ENCODE assay signal across 8 mouse cellular contexts in the genomic region with DNA sequence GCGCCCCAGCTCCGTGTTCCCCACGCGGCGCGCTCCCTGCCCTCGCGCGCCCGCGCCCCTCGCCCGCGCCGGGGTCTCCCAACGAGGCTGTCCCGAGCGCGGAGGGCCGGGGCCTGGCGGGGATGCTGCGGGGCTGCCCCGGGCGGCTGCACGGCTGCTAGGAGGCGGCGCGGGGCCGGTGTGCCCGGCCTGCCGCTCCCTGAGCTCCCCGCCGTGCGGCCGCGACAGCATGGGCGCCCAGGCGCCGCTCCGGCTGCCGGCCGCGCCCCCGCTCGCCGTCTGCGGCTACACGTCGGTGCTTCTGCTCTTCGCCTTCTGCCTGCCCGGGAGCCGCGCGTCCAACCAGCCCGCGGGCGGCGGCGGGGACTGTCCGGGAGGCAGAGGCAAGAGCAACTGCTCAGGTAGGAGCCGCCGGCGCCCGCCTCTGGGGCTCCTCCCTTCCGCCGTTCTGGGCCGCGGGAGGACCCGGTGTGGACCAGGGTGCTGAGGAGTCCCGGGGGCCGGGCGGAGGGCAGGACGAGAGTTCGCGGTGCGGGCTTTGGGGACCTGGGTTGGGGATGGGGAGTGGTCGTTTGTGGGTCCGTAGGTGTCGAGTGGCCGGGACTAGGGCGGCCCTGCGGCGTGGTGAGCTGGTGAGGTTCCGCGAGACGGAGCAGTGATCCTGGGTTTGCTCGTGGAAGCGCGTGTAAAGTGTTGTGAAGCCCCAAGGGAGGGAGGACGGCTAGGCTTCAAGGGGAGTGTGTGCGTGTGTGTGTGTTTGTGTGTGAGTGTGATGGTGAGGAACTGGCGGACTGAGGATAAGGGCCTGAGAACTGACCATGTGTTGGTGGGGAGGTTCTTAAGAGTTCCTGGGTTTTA. TPM values are rescaled to one million over a fixed set of nuclear protein-coding genes. Genes with fewer than 3 reads are reported as not detected.
DNase-seq lines count a peak whose midpoint lies in the region; ATAC-seq and TF ChIP-seq lines count a peak whose summit lies in the region.

No protein-coding gene starts in this region.

- under 1% methylated on average over 83 of the region's 92 CpGs for WGBS in forebrain, embryonic 15.5 days
- under 1% methylated on average over 80 of the region's 92 CpGs for WGBS in intestine, embryonic 15.5 days
- 2% methylated on average over 82 of the region's 92 CpGs for WGBS in liver, adult 2 months
- WGBS in midbrain, embryonic 16.5 days = under 1% methylated on average over 63 of the region's 92 CpGs
- 0% methylated on average over 51 of the region's 92 CpGs for WGBS in stomach, postnatal 0 days

- peaks cover 33% of the 10 kb centered on the region for H3K4me1 ChIP-seq in forebrain, embryonic 15.5 days
- H3K4me1 ChIP-seq in intestine, embryonic 15.5 days (replicated peaks) = peaks cover 6% of the 10 kb centered on the region; the same call in 1 of the 2 replicates
- H3K4me1 ChIP-seq in liver, adult 2 months (ENCODE audit: control insufficient read depth, insufficient read depth, low read length) = peaks cover 4% of the 10 kb centered on the region; the same call in 1 of the 2 replicates
- peaks cover 28% of the 10 kb centered on the region for H3K4me1 ChIP-seq in midbrain, embryonic 16.5 days (ENCODE audit: control insufficient read depth, insufficient read depth, low read length)
- 0 out of 2 replicates have a peak, but pooled peaks cover 3% of the 10 kb centered on the region for H3K4me1 ChIP-seq in stomach, postnatal 0 days (replicated peaks; ENCODE audit: control insufficient read depth, insufficient read depth)

- peak overlapping the region; percentile 93 for H3K9ac ChIP-seq in forebrain, embryonic 15.5 days (replicated peaks)
- H3K9ac ChIP-seq in intestine, embryonic 15.5 days = peak overlapping the region; percentile 86
- peak overlapping the region; percentile 21; the same call in 1 of the 2 replicates for H3K9ac ChIP-seq in liver, adult 2 months (ENCODE audit: low read depth, low read length)
- H3K9ac ChIP-seq in midbrain, embryonic 16.5 days (ENCODE audit: low read depth, low read length) = peak overlapping the region; percentile 97
- H3K9ac ChIP-seq in stomach, postnatal 0 days (ENCODE audit: low read length) = peak overlapping the region; percentile 83

- no peaks in the 10 kb centered on the region for H3K9me3 ChIP-seq in forebrain, embryonic 15.5 days
- no peaks in the 10 kb centered on the region for H3K9me3 ChIP-seq in intestine, embryonic 15.5 days
- H3K9me3 ChIP-seq in midbrain, embryonic 16.5 days (replicated peaks; ENCODE audit: control insufficient read depth, low read length, poor library complexity, severe bottlenecking) = no peaks in the 10 kb centered on the region
- H3K9me3 ChIP-seq in stomach, postnatal 0 days (ENCODE audit: control insufficient read depth, low read length) = no peaks in the 10 kb centered on the region; the same call in 1 of the 2 replicates

- peak overlapping the region; percentile 98 for H3K27ac ChIP-seq in forebrain, embryonic 15.5 days (replicated peaks)
- H3K27ac ChIP-seq in intestine, embryonic 15.5 days = peak overlapping the region; percentile 88
- no peak overlapping the region for H3K27ac ChIP-seq in liver, adult 2 months (replicated peaks; ENCODE audit: insufficient read depth, low read depth, low read length)
- peak overlapping the region; percentile 94 for H3K27ac ChIP-seq in midbrain, embryonic 16.5 days (ENCODE audit: low read length)
- peak overlapping the region; percentile 88 for H3K27ac ChIP-seq in stomach, postnatal 0 days (replicated peaks)

- ATAC-seq in forebrain, embryonic 15.5 days (replicated peaks) = peak; percentile 79
- peak; percentile 85 for ATAC-seq in intestine, embryonic 15.5 days
- peak; percentile 79 for ATAC-seq in midbrain, embryonic 16.5 days
- ATAC-seq in stomach, postnatal 0 days (ENCODE audit: low FRiP score, low TSS enrichment) = peak; percentile 84

- no peak for TF ChIP-seq CTCF in liver, adult 2 months (IDR thresholded peaks at IDR 0.05; ENCODE audit: low read depth, low read length)
- TF ChIP-seq CTCF in stomach, postnatal 0 days (IDR thresholded peaks at IDR 0.05; ENCODE audit: low read depth) = no peak

- TF ChIP-seq EP300 in stomach, postnatal 0 days (optimal IDR thresholded peaks at IDR 0.05) = no peak

- H3K36me3 ChIP-seq in forebrain, embryonic 15.5 days = no peaks in the 10 kb centered on the region
- H3K36me3 ChIP-seq in intestine, embryonic 15.5 days = no peaks in the 10 kb centered on the region
- H3K36me3 ChIP-seq in liver, adult 2 months (ENCODE audit: control insufficient read depth, insufficient read depth, low read length) = no peaks in the 10 kb centered on the region
- H3K36me3 ChIP-seq in midbrain, embryonic 16.5 days (ENCODE audit: control insufficient read depth, insufficient read depth, low read length) = no peaks in the 10 kb centered on the region
- H3K36me3 ChIP-seq in stomach, postnatal 0 days (ENCODE audit: control insufficient read depth, insufficient read depth, low read length) = no peaks in the 10 kb centered on the region

- no peak for TF ChIP-seq POLR2A in liver, adult 2 months (IDR thresholded peaks at IDR 0.05; ENCODE audit: extremely low read depth, insufficient read depth, low read length)

- H3K27me3 ChIP-seq in forebrain, embryonic 15.5 days = no peaks in the 10 kb centered on the region
- H3K27me3 ChIP-seq in intestine, embryonic 15.5 days (replicated peaks) = no peaks in the 10 kb centered on the region
- H3K27me3 ChIP-seq in liver, adult 2 months (ENCODE audit: control insufficient read depth, insufficient read depth, low read length) = peaks cover 19% of the 10 kb centered on the region
- no peaks in the 10 kb centered on the region for H3K27me3 ChIP-seq in midbrain, embryonic 16.5 days (ENCODE audit: control insufficient read depth, insufficient read depth, low read depth, low read length)
- no peaks in the 10 kb centered on the region for H3K27me3 ChIP-seq in stomach, postnatal 0 days (ENCODE audit: control insufficient read depth, insufficient read depth, low read length)

- peak; percentile 46 for DNase-seq in embryo, embryonic 10 days (ENCODE audit: low spot score)
- DNase-seq in embryo, embryonic 11 days = no peak
- peak; percentile 69 for DNase-seq in adrenal gland, postnatal 14 days
- no peak for DNase-seq in liver, adult 2 months (ENCODE audit: extremely low read depth, low read depth, low spot score)
- peak; percentile 81 for DNase-seq in stomach, postnatal 0 days (ENCODE audit: low spot score)

- peak overlapping the region; percentile 69 for H3K4me2 ChIP-seq in forebrain, embryonic 15.5 days (replicated peaks)
- peak overlapping the region; percentile 69 for H3K4me2 ChIP-seq in intestine, embryonic 15.5 days (replicated peaks)
- H3K4me2 ChIP-seq in midbrain, embryonic 16.5 days (ENCODE audit: low read length) = peak overlapping the region; percentile 73
- peak overlapping the region; percentile 90 for H3K4me2 ChIP-seq in stomach, postnatal 0 days (replicated peaks; ENCODE audit: low read depth)

- H3K79me2 ChIP-seq in liver, adult 2 months (ENCODE audit: control insufficient read depth, insufficient read depth, low read length) = no peaks in the 10 kb centered on the region

- peak overlapping the region; percentile 88 for H3K4me3 ChIP-seq in forebrain, embryonic 15.5 days
- peak overlapping the region; percentile 65 for H3K4me3 ChIP-seq in intestine, embryonic 15.5 days (replicated peaks)
- H3K4me3 ChIP-seq in liver, adult 2 months (ENCODE audit: insufficient read depth, low read depth, low read length) = peak overlapping the region; percentile 54
- H3K4me3 ChIP-seq in midbrain, embryonic 16.5 days (ENCODE audit: low read depth, low read length) = peak overlapping the region; percentile 90
- peak overlapping the region; percentile 79 for H3K4me3 ChIP-seq in stomach, postnatal 0 days (ENCODE audit: low read depth, low read length)

RNA-seq across cellular contexts. Expression of a gene that starts 0.5 kb away (rescaled TPM):
- total RNA-seq in adrenal gland, postnatal 14 days (2021) = 23.0 and 31.5 TPM in 2 replicates
- 228 and 241 TPM in 2 replicates for polyA plus RNA-seq in forebrain, embryonic 15.5 days (2015; fragmentation: Nextera tagmentation; extraction: Ambion mirVana)
- polyA plus RNA-seq in intestine, embryonic 15.5 days (2015; fragmentation: Nextera tagmentation; extraction: Ambion mirVana) = 37.4 and 45.4 TPM in 2 replicates
- total RNA-seq in liver, adult 2 months (2014; rRNA removed) = 0.09 and 0.47 TPM in 2 replicates
- not detected in 2 replicates for polyA plus RNA-seq in liver, adult 2 months (2012; rRNA removed)
- 228 and 263 TPM in 2 replicates for polyA plus RNA-seq in midbrain, embryonic 16.5 days (2015; fragmentation: Nextera tagmentation; extraction: Ambion mirVana)
- 16.7 and 16.8 TPM in 2 replicates for polyA plus RNA-seq in stomach, postnatal 0 days (2015; fragmentation: Nextera tagmentation; extraction: Ambion mirVana)

RNA-seq across cellular contexts. Expression of a gene that starts 45.7 kb away (rescaled TPM):
- 18.7 and 22.9 TPM in 2 replicates for total RNA-seq in adrenal gland, postnatal 14 days (2021)
- polyA plus RNA-seq in forebrain, embryonic 15.5 days (2015; fragmentation: Nextera tagmentation; extraction: Ambion mirVana) = 43.9 and 45.2 TPM in 2 replicates
- 16.9 and 19.8 TPM in 2 replicates for polyA plus RNA-seq in intestine, embryonic 15.5 days (2015; fragmentation: Nextera tagmentation; extraction: Ambion mirVana)
- total RNA-seq in liver, adult 2 months (2014; rRNA removed) = 0.37 and 0.47 TPM in 2 replicates
- 0.16 and 0.17 TPM in 2 replicates for polyA plus RNA-seq in liver, adult 2 months (2012; rRNA removed)
- 23.6 and 29.8 TPM in 2 replicates for polyA plus RNA-seq in midbrain, embryonic 16.5 days (2015; fragmentation: Nextera tagmentation; extraction: Ambion mirVana)
- polyA plus RNA-seq in stomach, postnatal 0 days (2015; fragmentation: Nextera tagmentation; extraction: Ambion mirVana) = 11.0 and 11.4 TPM in 2 replicates

Comparison
In these comparisons a context has a peak if more than half of its experiments do, and no peak if none do; other contexts are left out.
1. DNase-seq: peak in embryo, embryonic 10 days (single experiment), adrenal gland, postnatal 14 days (single experiment) and stomach, postnatal 0 days (single experiment); none in embryo, embryonic 11 days (single experiment) and liver, adult 2 months (single experiment).
2. H3K9ac ChIP-seq: peak in every context shown above with its lines; median percentile 97 in midbrain, embryonic 16.5 days; 93 in forebrain, embryonic 15.5 days; 86 in intestine, embryonic 15.5 days; 83 in stomach, postnatal 0 days; 21 in liver, adult 2 months.
3. RNA of a gene that starts 0.5 kb away (polyA plus RNA-seq): 228 to 241 TPM in forebrain, embryonic 15.5 days, 228 to 263 TPM in midbrain, embryonic 16.5 days, 37.4 to 45.4 TPM in intestine, embryonic 15.5 days and 16.7 to 16.8 TPM in stomach, postnatal 0 days; not detected in liver, adult 2 months; every median in the first group is over 10 times any median in the second.
4. RNA of a gene that starts 45.7 kb away (polyA plus RNA-seq): 43.9 to 45.2 TPM in forebrain, embryonic 15.5 days, 23.6 to 29.8 TPM in midbrain, embryonic 16.5 days, 16.9 to 19.8 TPM in intestine, embryonic 15.5 days and 11.0 to 11.4 TPM in stomach, postnatal 0 days; 0.16 to 0.17 TPM in liver, adult 2 months; every median in the first group is over 10 times any median in the second.
5. Peak in every context shown above with its lines, with median percentiles within 50 percentile points of each other: ATAC-seq, H3K4me2 ChIP-seq and H3K4me3 ChIP-seq.